Mouse (Mus musculus) stomach, embryonic 14.5 days (tissue): ENCODE data around the gene Snapc3. TPM values are rescaled to one million over a fixed set of nuclear protein-coding genes. Genes with fewer than 3 reads are reported as not detected.

Source experiments
- ATAC-seq: fragments of 200-750 bp; cut with Nextera tagmentation; 2 replicates; pipeline ENCODE4 v1.8.0; 2017; ENCODE audit warnings: low read depth, moderate TSS enrichment; ENCODE audit not compliant: insufficient number of reproducible peaks, insufficient read depth, low FRiP score
- H3K27ac ChIP-seq: fragments of 300-500 bp; sonication (generic); 2 replicates; pipeline ENCODE4 v1.5.1; 2014; ENCODE audit warnings: mild to moderate bottlenecking, low read length, moderate library complexity, mixed read lengths
- H3K27me3 ChIP-seq: fragments of 300-500 bp; sonication (generic); 2 replicates; pipeline ENCODE4 v1.6.1; 2014; ENCODE audit warnings: low read length, control low read depth, mixed read lengths; ENCODE audit not compliant: control insufficient read depth, insufficient read depth
- H3K36me3 ChIP-seq: fragments of 300-500 bp; sonication (generic); 2 replicates; pipeline ENCODE4 v1.6.1; 2014; ENCODE audit warnings: mild to moderate bottlenecking, control low read depth, low read length, moderate library complexity, mixed read lengths; ENCODE audit not compliant: control insufficient read depth, insufficient read depth
- H3K4me1 ChIP-seq: fragments of 300-500 bp; sonication (generic); 2 replicates; pipeline ENCODE4 v1.6.1; 2014; ENCODE audit warnings: low read length, control low read depth, mixed read lengths; ENCODE audit not compliant: control insufficient read depth, insufficient read depth
- H3K4me2 ChIP-seq: fragments of 300-500 bp; sonication (generic); replicated peaks from 2 replicates; pipeline ENCODE4 v1.6.1; 2014; ENCODE audit warnings: low read depth, low read length, control low read depth
- H3K4me3 ChIP-seq: fragments of 300-500 bp; sonication (generic); 2 replicates; pipeline ENCODE4 v1.5.1; 2014; ENCODE audit warnings: low read depth, low read length, control low read depth
- H3K9ac ChIP-seq: fragments of 300-500 bp; sonication (generic); replicated peaks from 2 replicates; pipeline ENCODE4 v1.6.1; 2014; ENCODE audit warnings: low read depth, mild to moderate bottlenecking, control low read depth, low read length, moderate library complexity, mixed read lengths
- H3K9me3 ChIP-seq: fragments of 300-500 bp; sonication (generic); 2 replicates; pipeline ENCODE4 v1.6.1; 2016; ENCODE audit warnings: low read depth, low read length, control low read depth; ENCODE audit not compliant: control insufficient read depth
- WGBS: fragments of 180-500 bp; shearing (Covaris S2); extraction: QIAGEN DNeasy Blood & Tissue Kit; methylation state at CpG from one replicate; pipeline ENCODE4 v1.1.7; 2014; 5-methylcytosine and 5-hydroxymethylcytosine counted together
- polyA plus RNA-seq: library from polyadenylated mRNA; unstranded; fragments of >200 nt; fragmentation: Nextera tagmentation; extraction: Ambion mirVana; gene quantifications from 2 replicates; pipeline ENCODE4 v1.2.1, GENCODE M21; 2014

Snapc3 gene
- polyA plus RNA-seq: 48.8 and 53.6 TPM in 2 replicates

GRCm38 (mm10) chr4:83417160-83417819 lies at the start of gene Snapc3:
Gene Snapc3 (plus strand): TSS chr4:83417724.
- Histone ChIP-seq H3K27ac (peak within 1 kb of the TSS; percentile 76), H3K4me3 (peak within 1 kb of the TSS; percentile 99), H3K9ac (peak within 1 kb of the TSS; percentile 86), H3K4me1 (peaks cover 4% of the 10 kb centered on the region), H3K4me2 (peak within 1 kb of the TSS; percentile 60), H3K9me3 (no peaks in the 10 kb centered on the region), H3K27me3 (no peaks in the 10 kb centered on the region), H3K36me3 (0 out of 2 replicates have a peak, but pooled peaks cover 2% of the 10 kb centered on the region)
- peak; percentile 99 for ATAC-seq
- under 1% methylated on average over 41 of the region's 41 CpGs for WGBS

- Histone ChIP-seq H3K27me3 (no peaks in the 10 kb centered on the region), H3K9ac (no peak overlapping the region), H3K4me1 (no peaks in the 10 kb centered on the region), H3K27ac (no peak overlapping the region), H3K9me3 (no peaks in the 10 kb centered on the region), H3K4me2 (no peak overlapping the region), H3K4me3 (no peak overlapping the region), H3K36me3 (no peaks in the 10 kb centered on the region)
- 75% methylated on average over 4 of the region's 4 CpGs for WGBS
- no peak for ATAC-seq
These were observed 44.1 kb upstream of the Snapc3 start for GRCm38 (mm10) chr4:83373381-83373780.

- Histone ChIP-seq H3K9me3 (no peaks in the 10 kb centered on the region), H3K4me1 (no peaks in the 10 kb centered on the region), H3K4me3 (no peak overlapping the region), H3K9ac (no peak overlapping the region), H3K4me2 (no peak overlapping the region), H3K36me3 (no peaks in the 10 kb centered on the region), H3K27me3 (no peaks in the 10 kb centered on the region), H3K27ac (no peak overlapping the region)
- no peak for ATAC-seq
- WGBS: 85% methylated on average over 6 of the region's 6 CpGs
These were observed 41.9 kb upstream of the Snapc3 start for GRCm38 (mm10) chr4:83375650-83376049.

- no peaks in the 10 kb centered on the region for H3K4me1 ChIP-seq
- no peak overlapping the region for H3K27ac ChIP-seq
- no peaks in the 10 kb centered on the region for H3K9me3 ChIP-seq
- H3K36me3 ChIP-seq: no peaks in the 10 kb centered on the region
- WGBS: 69% methylated on average over 7 of the region's 7 CpGs
- no peaks in the 10 kb centered on the region for H3K27me3 ChIP-seq
- no peak for ATAC-seq
- H3K9ac ChIP-seq: no peak overlapping the region
- no peak overlapping the region for H3K4me3 ChIP-seq
- no peak overlapping the region for H3K4me2 ChIP-seq
These were observed 41.0 kb upstream of the Snapc3 start for GRCm38 (mm10) chr4:83376461-83377015.

- Histone ChIP-seq H3K4me3 (no peak overlapping the region), H3K27me3 (no peaks in the 10 kb centered on the region), H3K4me1 (no peaks in the 10 kb centered on the region), H3K9ac (no peak overlapping the region), H3K4me2 (no peak overlapping the region), H3K27ac (no peak overlapping the region), H3K36me3 (no peaks in the 10 kb centered on the region), H3K9me3 (no peaks in the 10 kb centered on the region)
- no peak for ATAC-seq
These were observed 38.5 kb upstream of the Snapc3 start for GRCm38 (mm10) chr4:83379036-83379435.

- no peak overlapping the region for H3K4me2 ChIP-seq
- no peak for ATAC-seq
- H3K36me3 ChIP-seq: no peaks in the 10 kb centered on the region
- H3K9ac ChIP-seq: no peak overlapping the region
- no peak overlapping the region for H3K27ac ChIP-seq
- H3K9me3 ChIP-seq: no peaks in the 10 kb centered on the region
- no peak overlapping the region for H3K4me3 ChIP-seq
- H3K27me3 ChIP-seq: no peaks in the 10 kb centered on the region
- WGBS: 85% methylated on average over 6 of the region's 6 CpGs
- H3K4me1 ChIP-seq: no peaks in the 10 kb centered on the region
These were observed 37.8 kb upstream of the Snapc3 start for GRCm38 (mm10) chr4:83379746-83380145.

GRCm38 (mm10) chr4:83380266-83380665 lies 37.3 kb upstream of the Snapc3 start:
- no peaks in the 10 kb centered on the region for H3K9me3 ChIP-seq
- H3K27me3 ChIP-seq: no peaks in the 10 kb centered on the region
- ATAC-seq: no peak
- 69% methylated on average over 4 of the region's 4 CpGs for WGBS
- H3K4me3 ChIP-seq: no peak overlapping the region
- no peak overlapping the region for H3K27ac ChIP-seq
- H3K9ac ChIP-seq: no peak overlapping the region
- H3K4me2 ChIP-seq: no peak overlapping the region
- H3K4me1 ChIP-seq: no peaks in the 10 kb centered on the region
- no peaks in the 10 kb centered on the region for H3K36me3 ChIP-seq

- no peak for ATAC-seq
- Histone ChIP-seq H3K9ac (no peak overlapping the region), H3K4me2 (no peak overlapping the region), H3K27me3 (no peaks in the 10 kb centered on the region), H3K9me3 (no peaks in the 10 kb centered on the region), H3K4me1 (no peaks in the 10 kb centered on the region), H3K4me3 (no peak overlapping the region), H3K36me3 (no peaks in the 10 kb centered on the region), H3K27ac (no peak overlapping the region)
- 58% methylated on average over 6 of the region's 6 CpGs for WGBS
These were observed 33.5 kb upstream of the Snapc3 start for GRCm38 (mm10) chr4:83383899-83384490.
